Mouse (Mus musculus) MN1 (cell line): Measurements from ENCODE around the gene Gtf2h4.
A peak's percentile ranks its signal among the peaks of the same experiment; 100 is the strongest.

Source experiments
- DNase-seq: peaks from one replicate; pipeline ENCODE4 v3.0.0-alpha.2; 2016; ENCODE audit warnings: low spot score

The Gtf2h4 gene

GRCm38 (mm10) chr17:35697429-35697758 lies 23.9 kb upstream of the Gtf2h4 start:
- no peak for DNase-seq

GRCm38 (mm10) chr17:35696691-35697090 lies 23.2 kb upstream of the Gtf2h4 start:
- no peak for DNase-seq

- peak; percentile 40 for DNase-seq
Observed at GRCm38 (mm10) chr17:35695289-35695688, 21.8 kb upstream of the Gtf2h4 start.

GRCm38 (mm10) chr17:35693906-35694305 lies 20.4 kb upstream of the Gtf2h4 start:
- DNase-seq = no peak

GRCm38 (mm10) chr17:35692368-35692767 lies 18.8 kb upstream of the Gtf2h4 start:
- DNase-seq = no peak

- DNase-seq = no peak
Observed at GRCm38 (mm10) chr17:35691811-35692210, 18.3 kb upstream of the Gtf2h4 start.

- DNase-seq = no peak
Observed at GRCm38 (mm10) chr17:35689936-35690645, 16.6 kb upstream of the Gtf2h4 start.

GRCm38 (mm10) chr17:35688347-35689175 lies 15.0 kb upstream of the Gtf2h4 start:
- no peak for DNase-seq

GRCm38 (mm10) chr17:35685061-35685460 lies 11.5 kb upstream of the Gtf2h4 start:
- peak; percentile 33 for DNase-seq

GRCm38 (mm10) chr17:35681986-35682385 lies 8.4 kb upstream of the Gtf2h4 start:
- DNase-seq = no peak

- no peak for DNase-seq
Observed at GRCm38 (mm10) chr17:35680591-35680990, 7.1 kb upstream of the Gtf2h4 start.

- DNase-seq = no peak
Observed at GRCm38 (mm10) chr17:35672527-35672926, 1.0 kb downstream of the Gtf2h4 start.

- no peak for DNase-seq
Observed at GRCm38 (mm10) chr17:35671846-35672245, 1.7 kb downstream of the Gtf2h4 start.

GRCm38 (mm10) chr17:35669731-35670130 lies 3.8 kb downstream of the Gtf2h4 start:
- DNase-seq = no peak

- peak; percentile 97 for DNase-seq
Observed at GRCm38 (mm10) chr17:35667334-35668065, 6.0 kb downstream of the Gtf2h4 start, which contains the start of gene Vars2. Vars2 (minus strand) TSS chr17:35667592.

GRCm38 (mm10) chr17:35666851-35667256 lies 6.7 kb downstream of the Gtf2h4 start:
- peak; percentile 65 for DNase-seq

GRCm38 (mm10) chr17:35665957-35666515 lies 7.5 kb downstream of the Gtf2h4 start:
- peak; percentile 51 for DNase-seq

- DNase-seq = no peak
Observed at GRCm38 (mm10) chr17:35653086-35653485, 20.5 kb downstream of the Gtf2h4 start.

- no peak for DNase-seq
Observed at GRCm38 (mm10) chr17:35649429-35649828, 24.1 kb downstream of the Gtf2h4 start.

- DNase-seq = no peak
Observed at GRCm38 (mm10) chr17:35643609-35644236, 29.8 kb downstream of the Gtf2h4 start, which contains the start of gene Mucl3. Mucl3 (minus strand) TSS chr17:35643695.

- DNase-seq = no peak
Observed at GRCm38 (mm10) chr17:35639352-35639751, 34.2 kb downstream of the Gtf2h4 start.
